9 mouse cellular contexts compared by ENCODE assay signal in genomic region chr6:91212571-91212970, GRCm38 (mm10). TPM values are rescaled to one million over a fixed set of nuclear protein-coding genes. Genes with fewer than 3 reads are reported as not detected.
DNase-seq lines count a peak whose midpoint lies in the region; ATAC-seq and TF ChIP-seq lines count a peak whose summit lies in the region.
"Had no signal": no experiment of that assay in that cellular context is flagged by ENCODE, and none has a peak within 500 bp of the region (broad histone marks: within the 10 kb centered on the region; RNA-seq: fewer than 3 reads in every experiment).

No protein-coding gene starts in this region.

- under 1% methylated on average over 29 of the region's 29 CpGs for WGBS in hindbrain, embryonic 12.5 days
- WGBS in liver, adult 2 months = 4% methylated on average over 29 of the region's 29 CpGs

- TF ChIP-seq CTCF in liver, adult 2 months (IDR thresholded peaks at IDR 0.05; ENCODE audit: low read depth, low read length) = no peak

- peak overlapping the region; percentile 52; the same call in 1 of the 2 replicates for H3K9ac ChIP-seq in hindbrain, embryonic 12.5 days
- no peak overlapping the region for H3K9ac ChIP-seq in liver, adult 2 months (ENCODE audit: low read depth, low read length)

- H3K79me2 ChIP-seq in liver, adult 2 months (ENCODE audit: control insufficient read depth, insufficient read depth, low read length) = no peaks in the 10 kb centered on the region
- H3K79me2 ChIP-seq in myocyte (ENCODE audit: control insufficient read depth, insufficient read depth) = peaks cover 42% of the 10 kb centered on the region

- peak; percentile 46 for DNase-seq in brain, adult 2 months (ENCODE audit: low read depth, low spot score)
- peak; percentile 85 for DNase-seq in gastrocnemius, adult 18-20 months (ENCODE audit: low spot score)
- peak; percentile 20 for DNase-seq in liver, adult 2 months (ENCODE audit: extremely low read depth, low read depth, low spot score)
- DNase-seq in yolk sac, embryonic 10.5 days (ENCODE audit: low spot score) = peak; percentile 56

- peak overlapping the region; percentile 55 for H3K4me2 ChIP-seq in hindbrain, embryonic 12.5 days (replicated peaks)
- peak overlapping the region; percentile 79 for H3K4me2 ChIP-seq in myocyte (ENCODE audit: low read depth)

- no peak for ATAC-seq in erythroblast, adult 5-6 weeks (replicated peaks; ENCODE audit: low FRiP score, poor library complexity, severe bottlenecking)
- ATAC-seq in hindbrain, embryonic 12.5 days (ENCODE audit: low FRiP score) = peak; percentile 58

- no peaks in the 10 kb centered on the region for H3K36me3 ChIP-seq in erythroblast, embryonic 14.5 days (ENCODE audit: control insufficient read depth)
- H3K36me3 ChIP-seq in hindbrain, embryonic 12.5 days = no peaks in the 10 kb centered on the region
- H3K36me3 ChIP-seq in liver, adult 2 months (ENCODE audit: control insufficient read depth, insufficient read depth, low read length) = no peaks in the 10 kb centered on the region
- H3K36me3 ChIP-seq in myocyte (ENCODE audit: control insufficient read depth, insufficient read depth) = peaks cover 5% of the 10 kb centered on the region
- H3K36me3 ChIP-seq: G1E had no signal

- no peak overlapping the region for H3K27ac ChIP-seq in hindbrain, embryonic 12.5 days
- H3K27ac ChIP-seq in liver, adult 2 months (replicated peaks; ENCODE audit: insufficient read depth, low read depth, low read length) = no peak overlapping the region

- H3K9me3 ChIP-seq in erythroblast, embryonic 14.5 days (ENCODE audit: control insufficient read depth, low read length) = no peaks in the 10 kb centered on the region
- no peaks in the 10 kb centered on the region for H3K9me3 ChIP-seq in hindbrain, embryonic 12.5 days (replicated peaks)
- H3K9me3 ChIP-seq: G1E had no signal

- peak overlapping the region; percentile 8 for H3ac ChIP-seq in myocyte (ENCODE audit: control insufficient read depth, insufficient read length)

- H3K4me1 ChIP-seq in erythroblast, embryonic 14.5 days (ENCODE audit: control insufficient read depth) = peaks cover 2% of the 10 kb centered on the region; the same call in 1 of the 2 replicates
- H3K4me1 ChIP-seq in hindbrain, embryonic 12.5 days = peaks cover 24% of the 10 kb centered on the region
- no peaks in the 10 kb centered on the region for H3K4me1 ChIP-seq in liver, adult 2 months (ENCODE audit: control insufficient read depth, insufficient read depth, low read length)

- peaks cover 36% of the 10 kb centered on the region for H3K27me3 ChIP-seq in erythroblast, embryonic 14.5 days (ENCODE audit: control insufficient read depth)
- H3K27me3 ChIP-seq in hindbrain, embryonic 12.5 days = peaks cover 13% of the 10 kb centered on the region
- peaks cover 5% of the 10 kb centered on the region for H3K27me3 ChIP-seq in liver, adult 2 months (ENCODE audit: control insufficient read depth, insufficient read depth, low read length)
- H3K27me3 ChIP-seq in myocyte (ENCODE audit: control insufficient read depth, insufficient read depth, insufficient read length) = no peaks in the 10 kb centered on the region

- no peak for TF ChIP-seq POLR2A in liver, adult 2 months (IDR thresholded peaks at IDR 0.05; ENCODE audit: extremely low read depth, insufficient read depth, low read length)
- TF ChIP-seq POLR2A in myocyte (IDR thresholded peaks at IDR 0.05; ENCODE audit: insufficient read length, low read depth) = peak; percentile 85

- H3K4me3 ChIP-seq in erythroblast, embryonic 14.5 days (replicated peaks) = peak overlapping the region; percentile 10
- peak overlapping the region; percentile 34 for H3K4me3 ChIP-seq in hindbrain, embryonic 12.5 days
- H3K4me3 ChIP-seq in liver, adult 2 months (ENCODE audit: insufficient read depth, low read depth, low read length) = no peak overlapping the region; the same call in 1 of the 2 replicates
- peak overlapping the region; percentile 59 for H3K4me3 ChIP-seq in myocyte

TF ChIP-seq in myocyte, 11 proteins besides CTCF, POLR2A, EP300 and RAD21:
- TF ChIP-seq POLR2AphosphoS2 (IDR thresholded peaks at IDR 0.05; ENCODE audit: insufficient read length, low read depth) (peak; percentile 78), CEBPB (IDR thresholded peaks at IDR 0.05; ENCODE audit: insufficient read depth, poor library complexity, severe bottlenecking) (no peak)

RNA-seq across cellular contexts. Expression of gene Fbln2, which starts 0.3 kb away (rescaled TPM):
- 0.07 TPM in 1 of 2 replicates, not detected in the other for polyA plus RNA-seq in erythroblast, embryonic 14.5 days (2012)
- not detected in 2 replicates for total RNA-seq in erythroblast, adult 5-6 weeks (2015; ENCODE audit: low replicate concordance)
- not detected in 2 replicates for total RNA-seq in erythroblast, adult 5-6 weeks (2017; ENCODE audit: low replicate concordance)
- total RNA-seq in gastrocnemius, adult 18-20 months (2021) = 10 to 100 TPM; 40.1 to 51.6 TPM
- 100 and 102 TPM in 2 replicates for polyA plus RNA-seq in hindbrain, embryonic 12.5 days (2016; fragmentation: Nextera tagmentation; extraction: Ambion mirVana)
- 1.4 and 2.3 TPM in 2 replicates for total RNA-seq in liver, adult 2 months (2014; rRNA removed)
- polyA plus RNA-seq in liver, adult 2 months (2012; rRNA removed) = 3.4 and 3.5 TPM in 2 replicates
- 167 TPM for polyA plus RNA-seq in myocyte (2012; fragmentation: generic; extraction: Trizol)
- polyA plus RNA-seq: G1E had no signal

RNA-seq across cellular contexts. Expression of gene Hdac11, which starts 56.1 kb away (rescaled TPM):
- 1.5 and 2.9 TPM in 2 replicates for polyA plus RNA-seq in erythroblast, embryonic 14.5 days (2012)
- total RNA-seq in erythroblast, adult 5-6 weeks (2015; ENCODE audit: low replicate concordance) = 3.8 TPM in 1 of 2 replicates, not detected in the other
- total RNA-seq in erythroblast, adult 5-6 weeks (2017; ENCODE audit: low replicate concordance) = 0.84 and 1.8 TPM in 2 replicates
- 1 to 10 TPM; 6.7 to 7.2 TPM for total RNA-seq in gastrocnemius, adult 18-20 months (2021)
- polyA plus RNA-seq in hindbrain, embryonic 12.5 days (2016; fragmentation: Nextera tagmentation; extraction: Ambion mirVana) = 18.8 and 23.2 TPM in 2 replicates
- total RNA-seq in liver, adult 2 months (2014; rRNA removed) = 37.2 and 42.9 TPM in 2 replicates
- 58.4 and 60.5 TPM in 2 replicates for polyA plus RNA-seq in liver, adult 2 months (2012; rRNA removed)
- 39.3 TPM for polyA plus RNA-seq in myocyte (2012; fragmentation: generic; extraction: Trizol)

Comparison
In these comparisons a context has a peak if more than half of its experiments do, and no peak if none do; other contexts are left out.
1. DNase-seq: peak in every context shown above with its lines; median percentile 85 in gastrocnemius, adult 18-20 months; 56 in yolk sac, embryonic 10.5 days; 46 in brain, adult 2 months; 20 in liver, adult 2 months.
2. RNA of gene Fbln2, which starts 0.3 kb away (polyA plus RNA-seq): 167 TPM in myocyte (single experiment) and 100 to 102 TPM in hindbrain, embryonic 12.5 days; 3.4 to 3.5 TPM in liver, adult 2 months and 0.07 TPM in erythroblast, embryonic 14.5 days; every median in the first group is over 10 times any median in the second.